In the genomic region with DNA sequence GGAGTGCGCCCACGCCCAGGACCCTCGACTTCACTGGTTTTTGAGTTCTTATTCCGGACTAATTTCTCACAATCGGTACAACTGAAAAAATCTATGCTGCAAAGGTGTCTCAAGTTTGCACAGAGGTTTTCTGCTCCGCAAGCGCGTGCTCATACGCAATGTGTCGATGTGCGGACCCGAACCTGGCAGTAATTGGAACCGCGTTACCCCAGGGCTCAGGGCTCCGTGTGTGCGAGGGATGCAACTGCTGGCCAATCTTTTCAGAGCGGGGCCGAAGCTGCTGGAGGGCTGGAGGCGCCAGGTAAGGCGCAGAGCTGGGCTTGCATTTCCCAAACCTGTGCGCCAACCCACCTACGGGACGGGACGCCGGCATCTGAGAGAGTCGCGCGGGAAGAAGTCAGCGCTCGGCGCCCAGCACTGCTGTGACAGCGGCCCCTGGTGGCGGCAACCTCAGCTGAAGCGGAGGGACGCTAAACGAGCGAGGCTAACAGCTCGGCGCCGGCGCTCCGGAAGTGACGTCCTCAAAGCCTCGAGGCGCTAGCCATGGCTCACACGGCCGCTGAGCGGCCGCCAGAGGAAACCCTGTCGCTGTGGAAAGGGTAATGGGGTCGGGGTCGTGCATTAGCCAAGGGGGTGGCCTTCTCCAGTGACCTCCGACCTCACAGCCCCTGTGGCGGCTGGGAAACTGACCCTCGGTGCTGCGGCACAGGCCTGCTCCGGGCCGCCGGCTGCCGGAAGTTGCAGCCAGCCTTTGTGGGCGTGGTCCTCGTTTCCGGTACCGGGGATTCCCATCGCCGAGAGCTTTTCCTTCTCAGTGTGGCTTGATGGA, we compare ENCODE assay signal across 8 mouse cellular contexts. TPM values are rescaled to one million over a fixed set of nuclear protein-coding genes. Genes with fewer than 3 reads are reported as not detected.
A peak's percentile ranks its signal among the peaks of the same experiment; 100 is the strongest.
DNase-seq lines count a peak whose midpoint lies in the region; ATAC-seq and TF ChIP-seq lines count a peak whose summit lies in the region.

A gene (plus strand): TSS at position 487 of the 829 bp plus-strand sequence.

- TF ChIP-seq POLR2A in kidney, adult 2 months (IDR thresholded peaks at IDR 0.05; ENCODE audit: low read depth, low read length), result no peak
- TF ChIP-seq POLR2A in spleen, adult 2 months (IDR thresholded peaks at IDR 0.05; ENCODE audit: low read depth, low read length), result 0 out of 2 replicates have a peak, but pooled peaks have one; percentile 13

- peak within 1 kb of the TSS; percentile 88 for H3K4me2 ChIP-seq in embryonic facial prominence, embryonic 13.5 days
- H3K4me2 ChIP-seq in limb, embryonic 12.5 days, result peak within 1 kb of the TSS; percentile 84
- peak within 1 kb of the TSS; percentile 94 for H3K4me2 ChIP-seq in midbrain, embryonic 15.5 days

- peak; percentile 88 for TF ChIP-seq CTCF in kidney, adult 2 months (conservative IDR thresholded peaks at IDR 0.05; ENCODE audit: insufficient read depth, insufficient read length, low read depth, low read length)
- peak; percentile 95 for TF ChIP-seq CTCF in spleen, adult 2 months (IDR thresholded peaks at IDR 0.05; ENCODE audit: extremely low read depth, insufficient read depth, insufficient read length, insufficient replicate concordance)

- no peaks in the 10 kb centered on the region for H3K27me3 ChIP-seq in embryonic facial prominence, embryonic 13.5 days
- no peaks in the 10 kb centered on the region for H3K27me3 ChIP-seq in kidney, adult 2 months (replicated peaks; ENCODE audit: control insufficient read depth, insufficient read depth, low read length)
- peaks cover 3% of the 10 kb centered on the region for H3K27me3 ChIP-seq in limb, embryonic 12.5 days
- H3K27me3 ChIP-seq in midbrain, embryonic 15.5 days (replicated peaks), result no peaks in the 10 kb centered on the region
- H3K27me3 ChIP-seq in spleen, adult 2 months (ENCODE audit: control insufficient read depth, insufficient read depth, low read length), result no peaks in the 10 kb centered on the region

- peak within 1 kb of the TSS; percentile 70 for H3K4me3 ChIP-seq in embryonic facial prominence, embryonic 13.5 days
- H3K4me3 ChIP-seq in kidney, adult 2 months (ENCODE audit: insufficient read depth, low read depth, low read length), result peak within 1 kb of the TSS; percentile 92
- peak within 1 kb of the TSS; percentile 85 for H3K4me3 ChIP-seq in limb, embryonic 12.5 days (replicated peaks)
- H3K4me3 ChIP-seq in midbrain, embryonic 15.5 days, result peak within 1 kb of the TSS; percentile 85
- H3K4me3 ChIP-seq in spleen, adult 2 months (ENCODE audit: extremely low read depth, insufficient read depth, insufficient read length), result peak within 1 kb of the TSS; percentile 97

- under 1% methylated on average over 64 of the region's 66 CpGs for WGBS in embryonic facial prominence, embryonic 13.5 days
- 1% methylated on average over 66 of the region's 66 CpGs for WGBS in kidney, adult 2 months
- whole genome bisulfite sequencing in limb, embryonic 12.5 days, result 1% methylated on average over 66 of the region's 66 CpGs
- under 1% methylated on average over 66 of the region's 66 CpGs for WGBS in midbrain, embryonic 15.5 days
- 2% methylated on average over 66 of the region's 66 CpGs for WGBS in spleen, adult 2 months

- no peaks in the 10 kb centered on the region for H3K9me3 ChIP-seq in embryonic facial prominence, embryonic 13.5 days
- H3K9me3 ChIP-seq in limb, embryonic 12.5 days, result no peaks in the 10 kb centered on the region
- H3K9me3 ChIP-seq in midbrain, embryonic 15.5 days, result no peaks in the 10 kb centered on the region

- H3K9ac ChIP-seq in embryonic facial prominence, embryonic 13.5 days, result peak within 1 kb of the TSS; percentile 87
- peak within 1 kb of the TSS; percentile 89 for H3K9ac ChIP-seq in limb, embryonic 12.5 days (replicated peaks)
- peak within 1 kb of the TSS; percentile 95 for H3K9ac ChIP-seq in midbrain, embryonic 15.5 days

- DNase-seq in 3134 (ENCODE audit: extremely low read depth, insufficient read length, low spot score), result peak; percentile 96
- peak; percentile 99 to 100 for DNase-seq in adrenal gland, postnatal 36 days
- peak; percentile 98 to 99 for DNase-seq in heart, adult 18-20 months
- DNase-seq in kidney, adult 2 months, result peak; percentile 98
- peak; percentile 89 to 99 for DNase-seq in spleen, adult 2 months (ENCODE audit: low read depth in 1 of 2, low spot score in 2 of 2)

- H3K4me1 ChIP-seq in embryonic facial prominence, embryonic 13.5 days, result peaks cover 17% of the 10 kb centered on the region
- H3K4me1 ChIP-seq in kidney, adult 2 months (ENCODE audit: control insufficient read depth, insufficient read depth, low read length), result no peaks in the 10 kb centered on the region; the same call in 1 of the 2 replicates
- peaks cover 15% of the 10 kb centered on the region for H3K4me1 ChIP-seq in limb, embryonic 12.5 days (replicated peaks)
- peaks cover 32% of the 10 kb centered on the region for H3K4me1 ChIP-seq in midbrain, embryonic 15.5 days
- no peaks in the 10 kb centered on the region for H3K4me1 ChIP-seq in spleen, adult 2 months (ENCODE audit: control insufficient read depth, insufficient read depth, insufficient read length)

- H3K36me3 ChIP-seq in embryonic facial prominence, embryonic 13.5 days, result peaks cover 4% of the 10 kb centered on the region; the same call in 1 of the 2 replicates
- H3K36me3 ChIP-seq in kidney, adult 2 months (ENCODE audit: control insufficient read depth, insufficient read depth, low read length), result no peaks in the 10 kb centered on the region
- H3K36me3 ChIP-seq in limb, embryonic 12.5 days, result peaks cover 34% of the 10 kb centered on the region
- H3K36me3 ChIP-seq in midbrain, embryonic 15.5 days (replicated peaks), result 0 out of 2 replicates have a peak, but pooled peaks cover 5% of the 10 kb centered on the region
- H3K36me3 ChIP-seq in spleen, adult 2 months (ENCODE audit: control insufficient read depth, insufficient read depth, low read length), result peaks cover 7% of the 10 kb centered on the region

- peak within 1 kb of the TSS; percentile 89 for H3K27ac ChIP-seq in embryonic facial prominence, embryonic 13.5 days
- H3K27ac ChIP-seq in kidney, adult 2 months (ENCODE audit: insufficient read depth, low read depth, low read length), result peak within 1 kb of the TSS; percentile 92
- H3K27ac ChIP-seq in limb, embryonic 12.5 days, result peak within 1 kb of the TSS; percentile 89
- H3K27ac ChIP-seq in midbrain, embryonic 15.5 days, result peak within 1 kb of the TSS; percentile 98
- peak within 1 kb of the TSS; percentile 96 for H3K27ac ChIP-seq in spleen, adult 2 months (ENCODE audit: insufficient read depth, low read length)

- ATAC-seq in embryonic facial prominence, embryonic 13.5 days (ENCODE audit: insufficient number of reproducible peaks, insufficient read depth, low FRiP score, low TSS enrichment, low read depth), result peak; percentile 88
- peak; percentile 88 for ATAC-seq in limb, embryonic 12.5 days (ENCODE audit: insufficient number of reproducible peaks, insufficient read depth, low FRiP score, low TSS enrichment, low read depth)
- peak; percentile 95 for ATAC-seq in midbrain, embryonic 15.5 days (replicated peaks)

RNA-seq across cellular contexts. Expression of the gene that starts here (rescaled TPM):
- 10 to 100 TPM; 16.6 to 17.3 TPM for total RNA-seq in adrenal gland, postnatal 36 days (2021)
- 16.0 and 17.3 TPM in 2 replicates for polyA plus RNA-seq in embryonic facial prominence, embryonic 13.5 days (2015; fragmentation: Nextera tagmentation; extraction: Ambion mirVana)
- total RNA-seq in heart, adult 18-20 months (2021), result 1 to 10 TPM; 7.0 to 7.5 TPM
- 14.1 TPM in 2 replicates for polyA plus RNA-seq in kidney, adult 2 months (2012; rRNA removed)
- 21.3 and 21.6 TPM in 2 replicates for polyA plus RNA-seq in limb, embryonic 12.5 days (2016; fragmentation: Nextera tagmentation; extraction: Ambion mirVana)
- polyA plus RNA-seq in midbrain, embryonic 15.5 days (2015; fragmentation: Nextera tagmentation; extraction: Ambion mirVana), result 20.7 and 22.2 TPM in 2 replicates
- polyA plus RNA-seq in spleen, adult 2 months (2012; rRNA removed), result 15.7 and 20.6 TPM in 2 replicates

Comparison
In these comparisons a context has a peak if more than half of its experiments do, and no peak if none do; other contexts are left out.
1. Peak in every context shown above with its lines: DNase-seq, ATAC-seq, H3K4me3 ChIP-seq and H3K27ac ChIP-seq.